Mouse (Mus musculus) cerebellum, adult 11 months (tissue): ENCODE data around the gene Lrrc4.
A peak's percentile ranks its signal among the peaks of the same experiment; 100 is the strongest.

ENCODE experiments used
- DNase-seq: peaks from one replicate; pipeline ENCODE4 v3.0.0; 2022

Gene Lrrc4

GRCm38 (mm10) chr6:28831011-28831853, at the start of gene Lrrc4:
Lrrc4 (minus strand) TSS chr6:28831747.
- no peak for DNase-seq

DNA sequence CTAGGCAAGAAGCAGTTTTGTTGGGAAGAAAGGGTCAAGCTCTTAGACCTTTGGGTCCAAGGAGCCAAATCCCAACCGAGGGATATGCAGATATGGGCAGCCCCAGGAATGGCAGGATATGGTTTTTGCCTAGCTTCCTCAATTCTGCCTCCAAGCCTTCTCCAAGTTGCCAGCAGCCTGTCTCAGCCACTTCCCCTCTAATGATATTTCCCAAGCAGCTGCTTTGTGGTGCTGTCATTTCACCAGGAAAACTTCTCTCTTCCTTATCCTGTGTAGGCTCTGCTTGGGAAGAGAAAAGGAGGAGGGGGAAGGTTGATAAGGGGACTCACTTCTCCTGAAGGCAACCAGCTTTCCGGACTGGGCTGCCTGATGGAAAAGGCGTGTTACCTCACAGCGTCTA, 49.4 kb upstream of the Lrrc4 start:
- DNase-seq: no peak

DNA sequence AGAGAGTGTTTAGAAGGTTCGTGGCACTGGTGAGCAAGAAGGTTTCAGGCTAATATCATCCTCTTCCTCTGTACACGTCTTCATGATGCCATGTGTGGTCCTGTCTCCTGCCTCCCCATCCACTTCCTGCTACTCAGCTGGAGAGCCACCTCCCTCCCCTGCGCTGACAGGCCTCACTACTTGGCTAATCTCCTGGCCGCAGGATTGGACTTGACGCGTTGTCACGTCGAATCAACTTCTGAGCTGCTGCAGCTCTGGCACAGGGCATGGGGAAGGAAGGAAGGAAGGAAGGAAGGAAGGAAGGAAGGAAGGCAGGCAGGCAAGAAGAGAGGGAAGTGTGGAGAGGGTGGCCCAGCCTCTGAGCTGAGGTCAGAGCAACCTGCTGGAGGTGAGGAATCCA, 47.8 kb upstream of the Lrrc4 start:
- no peak for DNase-seq

DNA sequence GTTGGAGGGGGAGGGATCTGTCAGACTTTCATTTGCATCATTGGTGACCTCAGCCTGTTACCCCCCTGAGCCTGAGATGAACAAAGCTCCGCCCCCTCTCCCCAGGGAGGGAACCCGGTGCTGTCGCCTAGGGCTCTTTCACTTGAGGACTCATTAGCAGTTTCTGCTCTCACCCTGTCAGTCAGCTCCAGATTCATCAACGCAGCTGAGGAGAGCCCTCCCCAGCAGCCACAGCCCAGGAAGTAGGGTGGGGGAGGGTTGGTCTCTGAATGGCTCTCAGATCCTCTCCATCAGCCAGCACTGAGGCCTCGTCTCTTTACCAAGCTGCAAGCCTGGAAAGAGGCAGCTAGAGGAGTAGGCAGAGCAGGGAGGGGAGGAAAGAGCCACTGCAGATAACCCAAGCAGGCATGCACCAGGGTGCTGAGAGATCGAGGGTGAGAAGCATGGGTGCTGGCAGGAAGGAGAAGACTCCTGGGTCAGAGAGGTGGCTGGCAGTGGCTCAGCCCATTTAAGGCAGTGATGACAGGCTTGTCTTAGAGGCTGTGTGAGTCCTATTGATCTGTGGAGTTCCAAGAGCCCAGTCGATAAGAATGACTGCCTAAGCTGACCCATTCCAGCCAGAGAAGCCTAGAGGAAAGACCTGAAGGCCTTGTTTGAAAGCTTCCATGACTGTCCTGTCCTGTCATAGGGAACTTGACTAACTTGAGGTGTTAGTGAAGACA, 46.6 kb upstream of the Lrrc4 start:
- DNase-seq: no peak

DNA sequence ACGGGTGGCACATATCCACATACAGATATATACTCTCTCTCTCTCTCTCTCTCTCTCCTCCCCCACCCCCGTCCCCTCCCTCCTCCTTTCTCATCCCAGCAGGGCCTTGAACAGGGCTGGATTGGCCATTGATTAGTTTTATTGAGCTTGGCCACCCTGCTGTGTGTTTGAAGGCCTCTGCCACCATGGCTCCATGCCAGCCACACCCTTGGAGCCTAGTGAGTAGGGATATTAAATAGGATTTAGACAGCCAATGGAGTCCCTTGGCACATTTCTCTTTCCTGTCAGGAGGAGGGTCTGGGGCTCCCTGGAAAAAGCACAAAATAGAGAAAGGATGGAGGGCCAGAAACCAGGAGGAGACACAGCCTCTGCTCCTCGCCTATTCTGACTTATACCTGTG, 44.9 kb upstream of the Lrrc4 start:
- no peak for DNase-seq

DNA sequence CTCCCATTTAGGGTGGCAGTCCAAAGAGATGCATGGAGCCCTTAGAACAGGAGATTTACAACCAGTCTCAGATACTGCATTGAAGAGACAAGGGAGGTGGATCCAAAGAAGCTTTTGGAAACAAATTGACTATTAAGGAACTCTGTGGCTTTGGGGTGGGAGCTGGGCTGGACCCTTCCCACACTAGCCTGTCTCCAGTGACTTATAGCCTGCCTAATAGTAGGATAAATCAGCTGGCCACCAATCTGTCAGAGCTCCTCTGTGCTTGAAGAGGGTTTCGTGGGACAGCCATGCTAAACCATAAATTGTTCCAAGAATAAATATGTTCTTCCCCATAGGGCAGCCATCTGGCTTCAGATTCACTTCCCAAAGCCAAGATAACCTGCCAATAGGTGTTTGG, 43.8 kb upstream of the Lrrc4 start:
- DNase-seq: no peak

- DNase-seq: no peak
Measured at GRCm38 (mm10) chr6:28874759-28875158, 43.2 kb upstream of the Lrrc4 start.

GRCm38 (mm10) chr6:28874053-28874452, 42.5 kb upstream of the Lrrc4 start:
- DNase-seq: no peak

GRCm38 (mm10) chr6:28872421-28872795, 40.9 kb upstream of the Lrrc4 start:
- no peak for DNase-seq

GRCm38 (mm10) chr6:28871725-28872420, 40.3 kb upstream of the Lrrc4 start:
- no peak for DNase-seq

DNA sequence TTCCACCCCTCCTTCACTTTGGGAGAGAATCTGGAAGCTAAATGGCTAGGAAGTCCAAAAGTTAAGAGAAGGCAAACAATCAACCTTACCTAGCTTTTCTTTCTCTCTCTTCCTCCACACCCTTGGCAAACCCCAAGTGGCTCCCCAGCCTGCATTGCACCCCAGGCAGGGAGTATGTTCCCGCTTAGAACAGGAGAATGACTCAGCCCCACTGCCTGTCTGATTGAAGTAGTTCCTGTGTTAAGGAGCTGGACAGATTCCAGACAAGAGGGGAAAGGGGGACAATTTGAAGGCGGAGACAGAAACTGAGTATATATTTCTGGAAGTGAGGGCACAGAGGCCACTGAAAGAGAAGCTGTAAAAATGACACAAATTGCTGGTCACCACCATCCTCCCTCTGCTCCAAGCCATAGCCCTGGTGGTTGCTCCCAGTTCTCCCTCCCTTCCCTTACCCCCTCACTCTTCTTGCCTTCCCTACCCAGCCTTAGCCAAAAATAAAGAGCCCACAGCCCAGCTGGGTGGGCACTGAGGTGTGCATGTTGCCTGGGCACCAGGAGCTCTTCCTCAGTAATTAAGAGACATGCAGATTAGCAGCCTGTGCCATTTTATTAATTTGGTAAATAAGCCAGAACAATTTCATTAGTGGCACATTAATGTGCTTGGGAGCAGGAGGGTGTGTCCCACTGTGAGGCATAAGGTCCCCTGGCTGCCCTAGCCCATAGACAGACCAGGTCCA, 36.1 kb upstream of the Lrrc4 start:
- DNase-seq: no peak

GRCm38 (mm10) chr6:28866206-28866605, 34.7 kb upstream of the Lrrc4 start:
- DNase-seq: no peak

DNA sequence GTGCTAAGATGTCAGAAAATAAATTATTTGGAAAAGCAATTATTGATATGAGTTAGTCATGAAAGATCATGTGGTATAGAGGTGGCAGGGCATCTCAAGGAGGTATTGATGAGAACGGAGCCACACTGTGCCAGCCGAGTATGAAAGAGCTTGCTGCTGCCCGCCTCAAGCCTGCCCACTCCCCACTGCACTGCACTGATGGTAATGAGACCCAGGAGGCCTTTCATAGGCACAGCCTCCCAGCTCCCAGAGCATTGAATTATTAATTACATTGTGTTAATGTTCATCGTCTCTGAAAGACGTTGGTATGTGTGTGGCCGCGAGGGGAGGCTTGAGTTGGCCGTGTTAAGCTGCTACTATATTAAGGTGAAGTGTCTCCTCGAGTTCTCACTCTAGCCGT, 33.6 kb upstream of the Lrrc4 start:
- DNase-seq: no peak

GRCm38 (mm10) chr6:28864684-28865083, 33.1 kb upstream of the Lrrc4 start:
- DNase-seq: no peak

GRCm38 (mm10) chr6:28862304-28862703, 30.8 kb upstream of the Lrrc4 start:
- no peak for DNase-seq

- no peak for DNase-seq
Measured at GRCm38 (mm10) chr6:28860922-28861321, 29.4 kb upstream of the Lrrc4 start.

GRCm38 (mm10) chr6:28860450-28860849, 28.9 kb upstream of the Lrrc4 start:
- DNase-seq: no peak

- DNase-seq: no peak
Measured at GRCm38 (mm10) chr6:28859094-28859493, 27.5 kb upstream of the Lrrc4 start.

DNA sequence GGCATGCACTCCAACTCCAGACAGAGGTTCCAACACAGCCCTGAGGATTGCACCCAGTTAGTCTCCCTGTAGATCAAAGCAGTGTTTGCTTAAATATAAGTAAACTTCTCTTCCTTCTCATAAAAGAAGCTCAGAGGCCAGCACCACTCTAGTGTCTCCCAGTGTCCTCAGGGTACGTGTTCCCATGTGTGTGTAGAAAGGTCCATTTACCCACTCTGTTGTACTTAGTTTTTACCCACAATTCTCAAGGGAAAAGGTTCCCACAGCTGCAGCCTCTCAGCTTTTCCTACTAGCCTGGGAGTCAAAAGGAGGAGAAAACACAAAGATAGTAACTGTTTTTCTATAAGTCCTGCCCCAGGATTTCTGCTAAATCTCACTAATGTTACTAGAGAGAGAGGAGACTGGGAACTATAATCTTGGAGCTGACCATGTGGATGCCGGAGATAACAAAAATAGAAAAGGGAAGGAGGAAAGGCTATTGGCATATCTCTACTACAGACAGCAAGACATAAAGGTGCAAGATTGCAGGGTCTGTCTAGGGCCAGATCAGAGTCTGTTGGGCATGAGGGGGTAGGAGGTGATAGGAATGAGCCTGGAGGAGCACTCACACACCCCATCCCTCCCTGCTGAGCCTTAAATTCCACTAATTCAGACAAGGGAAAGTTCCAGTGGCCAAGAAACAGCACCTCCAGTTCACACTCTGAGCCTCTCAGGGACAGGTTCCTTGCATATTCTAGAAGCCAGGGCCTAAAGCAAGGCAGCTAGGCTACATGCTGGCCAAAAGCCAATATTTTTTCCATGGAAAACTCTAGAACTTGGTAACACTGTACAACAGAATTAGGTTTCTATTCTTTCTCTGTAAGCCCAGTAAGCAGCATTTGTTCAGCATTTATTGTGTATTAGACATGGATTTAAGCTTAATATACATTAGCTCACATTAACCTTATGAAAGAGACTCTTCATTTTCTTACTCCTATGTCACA, 25.9 kb upstream of the Lrrc4 start:
- no peak for DNase-seq

- no peak for DNase-seq
Measured at GRCm38 (mm10) chr6:28856789-28857188, 25.2 kb upstream of the Lrrc4 start.

GRCm38 (mm10) chr6:28855442-28855841, 23.9 kb upstream of the Lrrc4 start:
- DNase-seq: peak; percentile 25

DNA sequence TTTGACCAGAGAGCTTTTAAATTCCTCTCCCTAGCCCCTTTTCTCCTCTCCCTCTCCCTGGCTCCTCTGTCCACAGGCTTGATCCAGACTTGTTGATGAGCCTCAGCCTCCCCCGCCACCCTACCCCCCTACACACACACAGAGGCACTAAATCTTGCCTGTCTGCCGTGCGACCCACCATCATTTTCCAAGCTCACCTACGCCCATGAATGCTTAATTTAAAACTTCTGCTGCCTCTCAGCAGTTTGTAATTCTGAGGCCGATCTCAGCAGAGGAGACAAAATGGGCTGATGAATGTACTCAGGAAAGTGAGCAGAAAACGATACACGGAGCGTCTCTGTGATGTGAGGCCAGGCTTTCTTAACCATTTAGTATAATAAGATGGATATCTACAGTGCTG, 23.1 kb upstream of the Lrrc4 start:
- no peak for DNase-seq
